Mouse (Mus musculus): ENCODE measurements around the gene Il17d.

DNA sequence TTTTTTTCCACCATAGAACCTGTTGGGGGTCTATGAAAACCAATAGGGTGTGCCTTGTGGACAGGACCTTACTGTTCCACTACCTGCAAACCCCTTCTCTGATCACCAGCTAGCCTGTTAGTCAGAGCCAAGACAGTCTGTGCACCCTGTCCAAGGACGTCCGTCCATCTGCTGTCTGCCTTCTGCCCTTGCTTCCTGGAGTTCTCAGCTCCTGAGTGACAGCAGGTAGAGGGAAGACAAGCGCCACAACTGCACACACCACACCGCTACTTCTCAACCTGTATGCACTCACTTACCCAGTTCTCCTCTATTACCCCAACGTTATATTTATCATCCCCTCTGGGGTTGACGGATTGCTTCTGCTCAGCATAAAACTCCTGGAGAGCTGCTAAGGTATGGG, 41.0 kb downstream of the Il17d start:
- TF ChIP-seq CTCF (conservative IDR thresholded peaks at IDR 0.05; ENCODE audit: insufficient read depth, insufficient read length, low read depth, low read length) (no peak), POLR2A (IDR thresholded peaks at IDR 0.05; ENCODE audit: low read depth, low read length) (no peak)

Measured in kidney, adult 2 months (tissue).